Mouse (Mus musculus) C2C12 (cell line): ENCODE results near the gene Nfam1.

Source experiments
- CTCF ChIP-seq: IDR thresholded peaks from one replicate; pipeline ENCODE4 v1.5.1; 2011; ENCODE audit not compliant: control insufficient read depth, insufficient read depth, insufficient read length
- FOSL1 ChIP-seq: IDR thresholded peaks from one replicate; pipeline ENCODE4 v1.8.0; 2011; ENCODE audit warnings: mild to moderate bottlenecking, low read length; ENCODE audit not compliant: poor library complexity, insufficient read depth, severe bottlenecking
- MAX ChIP-seq: IDR thresholded peaks from one replicate; pipeline ENCODE4 v1.6.1; 2011; ENCODE audit warnings: mild to moderate bottlenecking, control low read depth
- MYOD1 ChIP-seq: IDR thresholded peaks from one replicate; pipeline ENCODE4 v1.6.1; 2011; ENCODE audit warnings: low read depth; ENCODE audit not compliant: control insufficient read depth, insufficient read length
- MYOG ChIP-seq: IDR thresholded peaks from one replicate; pipeline ENCODE4 v1.6.1; 2011; ENCODE audit not compliant: control insufficient read depth, insufficient read length; ENCODE audit errors: extremely low read depth
- USF1 ChIP-seq: IDR thresholded peaks from one replicate; pipeline ENCODE4 v1.6.1; 2011; ENCODE audit warnings: low read depth, mild to moderate bottlenecking, control low read depth, moderate library complexity

- TF ChIP-seq CTCF, result no peak
- TF ChIP-seq MAX, result no peak
- no peak for TF ChIP-seq MYOG
- no peak for TF ChIP-seq MYOD1
- TF ChIP-seq USF1, result no peak
- TF ChIP-seq FOSL1, result no peak
Measured at GRCm38 (mm10) chr15:82958253-82958701, 74.8 kb downstream of the Nfam1 start.
